Mouse (Mus musculus) 3134 (cell line): ENCODE results near the gene Gng7.

ENCODE experiments used
- DNase-seq: peaks from one replicate; pipeline ENCODE4 v3.0.0-alpha.2; 2011; ENCODE audit warnings: low spot score; ENCODE audit not compliant: insufficient read length; ENCODE audit errors: extremely low read depth

The Gng7 gene

GRCm38 (mm10) chr10:80948570-80948969 is 66.2 kb downstream of the Gng7 start:
- peak; percentile 81 for DNase-seq

- peak; percentile 63 for DNase-seq
Observed at GRCm38 (mm10) chr10:80947802-80948201, 66.9 kb downstream of the Gng7 start.

- DNase-seq = peak; percentile 74
Observed at GRCm38 (mm10) chr10:80946684-80947437, 67.9 kb downstream of the Gng7 start.

GRCm38 (mm10) chr10:80944231-80944630 is 70.5 kb downstream of the Gng7 start:
- no peak for DNase-seq

- DNase-seq = no peak
Observed at GRCm38 (mm10) chr10:80943701-80944100, 71.0 kb downstream of the Gng7 start.

- no peak for DNase-seq
Observed at GRCm38 (mm10) chr10:80942919-80943318, 71.8 kb downstream of the Gng7 start.

GRCm38 (mm10) chr10:80940988-80941347 is 73.8 kb downstream of the Gng7 start:
- DNase-seq = no peak

- DNase-seq = peak; percentile 92
Observed at GRCm38 (mm10) chr10:80940320-80940987, 74.3 kb downstream of the Gng7 start.

- peak; percentile 88 for DNase-seq
Observed at GRCm38 (mm10) chr10:80939671-80940070, 75.1 kb downstream of the Gng7 start.

GRCm38 (mm10) chr10:80938831-80939550 is 75.8 kb downstream of the Gng7 start:
- DNase-seq = peak; percentile 70

GRCm38 (mm10) chr10:80937646-80938045 is 77.1 kb downstream of the Gng7 start:
- DNase-seq = peak; percentile 70

- no peak for DNase-seq
Observed at GRCm38 (mm10) chr10:80936810-80937164, 78.0 kb downstream of the Gng7 start.

- DNase-seq = peak; percentile 72
Observed at GRCm38 (mm10) chr10:80936135-80936809, 78.5 kb downstream of the Gng7 start.

- DNase-seq = no peak
Observed at GRCm38 (mm10) chr10:80935698-80936097, 79.0 kb downstream of the Gng7 start.

GRCm38 (mm10) chr10:80935241-80935640 is 79.5 kb downstream of the Gng7 start:
- DNase-seq = no peak

- DNase-seq = no peak
Observed at GRCm38 (mm10) chr10:80934136-80934985, 80.4 kb downstream of the Gng7 start.

- DNase-seq = peak; percentile 75
Observed at GRCm38 (mm10) chr10:80933421-80933979, 81.2 kb downstream of the Gng7 start.

- DNase-seq = no peak
Observed at GRCm38 (mm10) chr10:80932700-80933420, 81.9 kb downstream of the Gng7 start.

GRCm38 (mm10) chr10:80932206-80932605 is 82.5 kb downstream of the Gng7 start:
- peak; percentile 74 for DNase-seq
